Mouse (Mus musculus): ENCODE results near the gene Ncbp3.
"Not testable (repeated sequence)": the region's sequence is repeated elsewhere in the genome, so short reads cannot be mapped to it uniquely, and the experiment has no call there.

Gene Ncbp3

GRCm38 (mm10) chr11:73084303-73084702 lies 36.7 kb downstream of the Ncbp3 start:
- CTCF ChIA-PET: interaction anchor here (0.6 kb wide), 1 partner anchor 70 kb away, joined by 4 read pairs; no protein-coding TSS in a partner anchor

- CTCF ChIA-PET: no interaction called here
Observed at GRCm38 (mm10) chr11:73084804-73085231, 37.2 kb downstream of the Ncbp3 start.

DNA sequence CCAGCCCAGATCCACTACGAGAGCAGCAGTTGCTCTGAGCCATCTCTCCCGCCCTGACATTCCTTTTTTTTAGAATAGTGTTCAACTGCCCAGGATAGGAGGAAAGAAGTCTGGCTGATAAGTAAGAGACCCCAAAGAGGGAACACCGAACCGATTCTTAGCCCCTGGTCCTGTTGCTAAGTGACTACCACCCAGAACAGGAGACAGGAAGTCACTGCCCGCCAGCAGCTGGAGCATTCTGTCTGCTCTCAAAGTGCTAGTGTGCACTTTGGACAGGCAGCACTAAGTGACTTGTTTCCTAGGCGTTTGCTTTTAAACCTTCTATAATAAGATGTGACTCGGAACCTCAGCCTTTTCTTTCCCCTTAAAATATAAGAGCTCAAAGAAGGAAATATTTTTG lies 37.8 kb downstream of the Ncbp3 start:
- CTCF ChIA-PET: no interaction called here

GRCm38 (mm10) chr11:73087700-73088480 lies 40.3 kb downstream of the Ncbp3 start:
- CTCF ChIA-PET: no interaction called here

- CTCF ChIA-PET: no interaction called here
Observed at GRCm38 (mm10) chr11:73090283-73090682, 42.7 kb downstream of the Ncbp3 start, which contains the start of gene Itgae. Gene Itgae, plus strand, starts transcription at chr11:73090583.

- CTCF ChIA-PET: interaction anchor here (0.6 kb wide), 1 partner anchor 132 kb away, joined by 5 read pairs; no protein-coding TSS in a partner anchor
Observed at GRCm38 (mm10) chr11:73090826-73091225, 43.2 kb downstream of the Ncbp3 start.

- CTCF ChIA-PET: no interaction called here
Observed at GRCm38 (mm10) chr11:73092057-73092456, 44.5 kb downstream of the Ncbp3 start.

DNA sequence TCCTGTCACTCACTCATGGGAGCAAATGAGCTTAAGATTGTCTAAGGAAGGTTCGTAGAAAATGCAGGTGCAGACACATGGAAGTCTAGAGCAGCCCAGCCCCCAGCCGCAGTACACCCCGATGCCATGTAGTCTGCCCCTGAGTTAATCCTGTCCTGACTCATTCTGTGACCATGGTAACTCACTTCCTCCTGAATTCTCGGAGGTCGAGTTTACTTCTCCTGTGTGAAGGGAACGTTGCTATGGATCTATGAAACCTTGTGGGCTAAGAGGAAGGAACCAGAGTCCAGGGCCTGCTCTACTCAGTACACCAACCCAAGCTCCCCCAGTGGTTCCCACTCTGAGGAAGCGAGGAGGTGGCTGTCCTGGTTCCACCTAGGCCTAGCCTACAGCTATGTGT lies 45.3 kb downstream of the Ncbp3 start:
- CTCF ChIA-PET: no interaction called here

DNA sequence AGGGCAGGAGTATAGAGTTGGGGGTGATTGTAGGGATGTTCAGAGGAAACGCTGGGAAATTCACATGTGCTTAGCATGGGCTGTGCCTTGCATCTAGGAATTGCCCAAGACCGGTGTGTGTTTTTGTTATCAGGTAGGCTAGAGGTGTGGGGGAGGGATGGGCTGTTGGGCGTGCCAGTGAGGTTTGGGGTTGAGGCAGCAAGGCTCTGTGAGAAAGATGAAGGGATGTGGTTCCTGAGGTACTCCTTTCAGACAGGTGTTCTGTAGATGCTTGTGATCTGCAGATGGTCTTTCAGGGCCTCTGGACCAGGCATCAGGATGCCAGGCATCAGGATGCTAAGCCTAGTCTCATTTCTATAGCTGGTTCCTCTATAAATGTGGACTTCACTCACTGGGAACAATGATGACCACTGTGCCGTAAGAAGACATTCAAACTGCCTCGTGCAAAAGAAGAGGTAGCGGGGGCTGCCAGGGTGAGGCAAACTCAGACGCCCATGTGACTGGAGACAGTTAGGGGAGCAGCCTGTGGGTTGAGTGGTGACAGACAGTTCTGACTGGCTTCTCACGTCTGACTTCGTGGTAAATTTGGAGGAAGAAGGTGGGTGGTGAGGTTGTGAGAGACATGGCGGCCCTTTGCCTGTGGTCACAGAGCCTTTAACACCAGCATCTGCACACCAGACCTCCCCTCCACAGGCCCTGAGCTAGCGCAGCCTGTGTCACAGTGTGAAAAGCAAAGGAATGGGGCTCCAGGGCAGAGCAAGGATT lies 46.8 kb downstream of the Ncbp3 start:
- CTCF ChIA-PET: no interaction called here

DNA sequence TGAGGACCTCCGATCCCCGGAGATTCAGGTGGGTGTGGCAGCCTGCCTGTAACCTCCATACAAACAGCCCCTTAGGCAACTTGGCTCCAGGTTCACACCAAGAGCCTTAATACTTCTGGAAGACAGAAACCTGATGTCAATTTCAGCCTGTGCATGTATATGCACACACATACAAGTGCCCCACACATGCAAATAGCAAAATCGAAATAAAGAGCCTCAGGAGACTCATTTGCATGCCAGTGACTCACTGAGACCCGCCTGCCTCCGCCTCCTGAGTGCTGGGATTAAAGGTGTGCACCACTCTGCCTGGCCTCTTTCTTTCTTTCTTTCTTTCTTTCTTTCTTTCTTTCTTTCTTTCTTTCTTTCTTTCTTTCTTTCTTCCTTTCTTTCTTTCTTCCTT lies 51.3 kb downstream of the Ncbp3 start:
- CTCF ChIA-PET: interaction anchor here (0.7 kb wide), 1 partner anchor 26 kb away, joined by 7 read pairs; no protein-coding TSS in a partner anchor

DNA sequence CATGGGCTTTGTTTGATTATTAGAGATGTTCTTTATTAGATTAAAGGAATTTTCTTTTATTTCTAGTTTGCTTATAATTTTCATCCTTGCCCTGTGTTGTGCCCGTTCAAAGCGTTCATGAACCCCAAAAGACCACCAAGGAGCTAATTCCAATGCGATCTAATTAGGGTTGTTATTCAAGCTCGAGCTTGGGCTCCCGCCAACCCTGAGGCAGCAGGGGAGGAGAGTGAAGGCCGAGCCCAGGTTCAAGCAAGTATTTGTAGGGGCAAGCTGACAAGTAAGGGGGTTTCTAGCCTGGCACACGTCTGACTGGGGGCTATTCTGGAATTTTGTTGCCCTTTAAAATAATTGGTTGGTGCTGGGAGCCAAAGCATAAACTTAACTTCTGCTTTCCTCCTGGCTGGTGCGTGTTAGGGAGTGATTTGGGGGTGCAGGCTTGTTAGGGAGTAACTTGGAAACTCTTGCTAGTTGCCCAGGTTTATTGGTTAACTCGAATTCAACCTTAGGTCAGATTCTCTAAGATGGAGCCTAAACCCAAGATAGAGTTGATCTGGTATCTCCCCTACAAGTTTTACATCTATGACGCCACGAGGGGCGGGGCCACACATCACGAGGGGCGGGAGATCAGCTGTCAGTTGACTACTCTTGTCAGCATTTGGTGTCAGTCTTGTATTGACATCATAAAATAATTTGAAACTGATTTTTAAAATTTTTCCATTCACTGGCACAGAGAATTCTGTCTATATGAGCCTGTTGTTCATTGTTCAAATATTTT lies 52.6 kb downstream of the Ncbp3 start:
- CTCF ChIA-PET: interaction anchor here (0.6 kb wide), 2 partner anchors 61 to 90 kb away, joined by 3 to 5 read pairs; no protein-coding TSS in a partner anchor

DNA sequence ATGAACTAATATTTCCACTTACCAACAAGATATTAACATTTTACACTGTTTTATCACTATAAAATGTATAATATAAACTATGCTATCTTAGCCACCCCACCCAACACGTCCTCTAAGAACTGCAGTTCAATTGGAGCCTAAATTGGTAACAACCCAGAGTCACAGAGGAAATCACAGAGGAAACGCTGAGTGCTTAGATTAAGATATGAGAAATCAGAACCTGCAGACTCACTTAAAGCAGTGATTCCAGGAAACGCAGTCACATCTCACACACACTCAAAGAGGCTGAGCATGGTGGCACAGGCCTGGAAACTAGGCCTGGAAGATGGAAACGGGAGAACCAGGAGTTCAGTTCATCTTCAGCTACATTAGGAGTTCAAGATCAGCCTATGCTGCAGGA lies 53.7 kb downstream of the Ncbp3 start:
- CTCF ChIA-PET: no interaction called here

GRCm38 (mm10) chr11:73105246-73105645 lies 57.7 kb downstream of the Ncbp3 start:
- CTCF ChIA-PET: interaction anchor here (0.7 kb wide), 1 partner anchor 28 kb away, joined by 5 read pairs; no protein-coding TSS in a partner anchor

DNA sequence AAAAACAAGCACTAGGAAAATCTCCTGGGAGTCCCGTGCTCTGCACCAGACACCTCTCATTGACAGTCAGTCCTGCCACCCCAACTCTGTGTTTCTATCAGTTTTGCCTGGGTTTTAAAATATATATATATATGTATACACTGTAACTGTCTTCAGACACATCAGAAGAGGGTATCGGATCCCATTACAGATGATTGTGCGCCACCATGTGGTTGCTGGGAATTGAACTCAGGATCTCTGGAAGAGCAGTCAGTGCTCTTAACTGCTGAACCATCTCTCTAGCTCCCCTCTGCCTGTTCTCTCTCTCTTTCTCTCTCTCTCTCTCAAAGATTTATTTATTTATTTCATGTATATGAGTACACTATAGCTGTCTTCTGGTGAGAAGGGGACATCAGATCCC lies 59.8 kb downstream of the Ncbp3 start:
- CTCF ChIA-PET: not testable (repeated sequence)

DNA sequence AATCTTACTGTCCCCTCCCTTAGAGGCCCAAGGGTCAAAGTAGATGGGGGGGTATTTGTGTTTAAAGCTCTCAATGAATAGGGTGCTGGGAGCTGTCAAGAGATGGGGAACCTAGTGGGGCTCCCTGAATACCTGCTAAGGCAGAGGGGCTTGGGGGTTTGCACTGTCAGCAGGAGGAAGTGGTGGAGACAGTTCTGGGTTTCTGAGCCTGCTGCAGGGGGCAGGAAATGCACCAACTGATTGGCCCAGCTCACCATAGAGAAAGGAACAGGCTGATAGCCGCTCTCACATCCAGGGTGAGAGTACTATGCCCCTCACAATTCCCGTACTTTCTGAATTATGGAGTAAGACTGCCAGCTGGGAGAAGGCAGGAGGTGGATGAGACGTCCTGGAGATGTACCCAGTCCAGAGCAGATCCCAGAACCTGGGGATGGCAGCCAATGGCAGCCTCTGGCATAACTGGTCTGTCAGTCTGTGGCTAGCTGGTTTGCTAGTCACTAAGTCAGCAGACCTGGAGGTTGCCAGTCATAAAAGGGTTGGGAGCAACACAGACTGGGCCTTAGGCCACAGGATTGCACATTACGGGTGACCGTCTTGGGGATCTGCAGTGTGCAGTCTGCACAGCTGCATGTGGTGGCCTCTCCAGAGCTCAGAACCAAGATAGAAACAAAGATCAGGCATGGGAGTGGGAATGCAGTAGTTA lies 60.8 kb downstream of the Ncbp3 start:
- CTCF ChIA-PET: no interaction called here

- CTCF ChIA-PET: no interaction called here
Observed at GRCm38 (mm10) chr11:73108898-73109625, 61.5 kb downstream of the Ncbp3 start.

GRCm38 (mm10) chr11:73109941-73110340 lies 62.4 kb downstream of the Ncbp3 start:
- CTCF ChIA-PET: no interaction called here

DNA sequence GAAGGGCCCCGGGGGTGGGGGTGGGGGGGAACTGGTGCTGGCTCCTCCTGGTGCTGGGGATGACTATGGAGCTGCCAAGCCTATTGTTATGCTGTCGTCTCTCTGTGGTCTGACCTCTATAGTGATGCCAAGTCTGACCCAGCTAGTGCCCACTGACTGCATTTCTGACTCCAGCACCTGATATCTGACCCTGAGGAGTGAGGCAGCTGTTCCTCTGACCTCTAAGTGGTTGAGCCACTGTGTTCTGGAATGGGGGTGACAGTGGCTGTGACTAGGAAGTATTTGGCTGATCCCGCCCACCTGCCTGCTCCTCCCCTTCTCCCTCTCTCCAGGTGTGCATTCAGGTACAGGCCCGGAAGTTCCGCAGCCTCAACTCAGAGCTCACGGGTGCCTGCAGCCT lies 63.8 kb downstream of the Ncbp3 start:
- CTCF ChIA-PET: no interaction called here

DNA sequence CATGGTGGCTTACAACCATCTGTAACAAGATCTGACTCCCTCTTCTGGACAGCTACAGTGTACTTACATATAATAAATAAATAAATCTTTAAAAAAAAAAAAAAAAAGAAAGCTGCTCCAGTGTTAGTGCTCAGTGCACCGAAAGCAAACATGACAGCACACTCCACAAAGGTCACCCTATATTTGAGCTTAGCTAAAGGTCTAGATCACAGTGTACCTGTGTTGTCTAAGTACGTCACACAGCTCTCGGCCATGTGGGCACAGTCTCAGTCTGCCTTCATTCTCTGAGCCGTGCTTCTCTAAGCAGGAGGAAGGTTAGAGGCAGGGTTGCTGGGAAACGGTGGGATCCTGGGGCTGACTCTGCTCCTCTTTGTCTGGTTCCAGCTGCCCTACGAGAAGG lies 78.9 kb downstream of the Ncbp3 start:
- CTCF ChIA-PET: no interaction called here

GRCm38 (mm10) chr11:73131020-73131419 lies 83.4 kb downstream of the Ncbp3 start:
- CTCF ChIA-PET: no interaction called here

DNA sequence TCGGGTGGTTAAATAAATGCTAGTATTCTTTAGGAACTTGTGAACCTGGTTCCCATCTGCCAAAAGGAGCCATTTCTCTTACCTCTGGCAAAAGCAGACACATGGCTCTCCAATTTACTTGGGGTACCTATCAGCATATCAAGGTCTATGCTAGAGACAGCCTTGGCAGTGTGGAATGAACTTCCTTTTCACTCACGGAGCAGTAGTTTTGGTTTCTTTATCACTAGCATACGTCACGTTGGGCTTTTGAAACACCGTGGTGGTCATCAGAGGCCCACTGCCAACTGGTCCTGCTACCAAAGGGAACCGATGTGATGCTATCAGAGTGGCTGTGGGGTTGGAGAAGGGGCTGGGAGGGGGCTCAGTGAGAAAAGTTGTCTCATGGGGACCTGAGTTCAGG lies 85.4 kb downstream of the Ncbp3 start:
- CTCF ChIA-PET: no interaction called here

Data from spleen, embryonic (tissue).